Mouse (Mus musculus): ENCODE measurements around the gene Gm4894. TPM values are rescaled to one million over a fixed set of nuclear protein-coding genes. Genes with fewer than 3 reads are reported as not detected.

Gm4894 gene
- polyA plus RNA-seq, 1 experiment from 2014 or later, result not detected

- Histone ChIP-seq H3K36me3 (no peaks in the 10 kb centered on the region), H3K9me3 (no peaks in the 10 kb centered on the region), H3K27ac (no peak overlapping the region), H3K4me3 (no peak overlapping the region), H3K27me3 (ENCODE audit: insufficient read depth, poor library complexity, severe bottlenecking) (no peaks in the 10 kb centered on the region), H3K4me1 (no peaks in the 10 kb centered on the region)
- no peak for DNase-seq (ENCODE audit: low spot score)
- WGBS, result 64% methylated on average over 1 of the region's 1 CpGs
Observed at GRCm38 (mm10) chr9:49295101-49295500, 44.8 kb downstream of the Gm4894 start.

DNA sequence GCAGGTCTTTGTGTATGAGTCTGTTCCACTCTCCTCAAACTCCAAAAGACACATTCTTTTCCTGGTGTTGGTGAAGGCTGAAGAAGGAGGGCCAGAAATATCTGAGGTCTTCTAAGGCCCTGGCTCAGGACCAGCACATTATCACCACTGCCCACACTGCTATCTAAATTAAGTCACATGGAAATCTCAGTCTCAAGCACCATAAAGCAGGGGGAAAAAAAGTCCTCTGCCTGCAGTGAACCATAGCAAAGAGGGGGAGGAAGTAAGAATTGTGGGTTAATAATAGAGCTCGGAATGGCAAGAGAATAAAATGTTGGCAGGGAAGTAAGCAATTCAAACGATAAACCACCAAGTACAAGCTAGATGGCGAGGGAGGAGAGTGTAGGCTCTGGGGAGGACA lies 57.2 kb downstream of the Gm4894 start:
- Histone ChIP-seq H3K27ac (no peak overlapping the region), H3K4me1 (no peaks in the 10 kb centered on the region), H3K36me3 (no peaks in the 10 kb centered on the region), H3K9me3 (no peaks in the 10 kb centered on the region), H3K4me3 (no peak overlapping the region), H3K27me3 (ENCODE audit: insufficient read depth, poor library complexity, severe bottlenecking) (no peaks in the 10 kb centered on the region)
- WGBS, result 66% methylated on average over 3 of the region's 3 CpGs
- no peak for DNase-seq (ENCODE audit: low spot score)

DNA sequence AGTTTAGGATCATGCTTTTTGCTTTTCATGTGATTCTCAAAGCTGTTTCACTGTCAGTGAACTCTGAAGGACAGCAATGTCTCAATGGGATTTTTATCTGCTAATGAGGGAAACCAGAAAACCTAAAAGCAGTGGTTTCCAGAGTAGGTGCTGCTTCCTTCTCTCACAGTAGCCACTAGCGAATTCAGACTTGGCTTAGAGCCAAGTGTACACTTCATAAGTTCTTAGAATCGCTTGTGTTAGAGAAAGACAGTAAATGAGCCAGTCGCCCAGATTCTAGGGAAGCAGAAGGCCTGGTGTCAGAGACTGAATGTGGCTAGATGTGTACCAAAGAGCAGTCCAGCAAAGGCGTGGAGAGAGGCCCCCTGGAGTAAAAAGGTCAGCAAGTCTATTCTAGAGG lies 60.5 kb downstream of the Gm4894 start:
- Histone ChIP-seq H3K36me3 (no peaks in the 10 kb centered on the region), H3K27me3 (ENCODE audit: insufficient read depth, poor library complexity, severe bottlenecking) (no peaks in the 10 kb centered on the region), H3K9me3 (no peaks in the 10 kb centered on the region), H3K4me3 (no peak overlapping the region), H3K4me1 (no peaks in the 10 kb centered on the region), H3K27ac (no peak overlapping the region)
- WGBS, result 61% methylated on average over 4 of the region's 4 CpGs
- no peak for DNase-seq (ENCODE audit: low spot score)

- DNase-seq (ENCODE audit: low spot score), result no peak
Observed at GRCm38 (mm10) chr9:49318638-49319037, 68.3 kb downstream of the Gm4894 start.

More at GRCm38 (mm10) chr9:49318638-49319037, 68.3 kb downstream of the Gm4894 start:
- H3K4me1 ChIP-seq, result no peaks in the 10 kb centered on the region
- no peaks in the 10 kb centered on the region for H3K9me3 ChIP-seq
- H3K27ac ChIP-seq, result no peak overlapping the region
- no peaks in the 10 kb centered on the region for H3K27me3 ChIP-seq (ENCODE audit: insufficient read depth, poor library complexity, severe bottlenecking)
- H3K36me3 ChIP-seq, result no peaks in the 10 kb centered on the region
- H3K4me3 ChIP-seq, result no peak overlapping the region

Other genes starting within 250 kb of the Gm4894 start
- 33.4 and 37.7 TPM in 2 replicates for gene Zw10, start 194.9 kb upstream of the Gm4894 start, polyA plus RNA-seq (2016; fragmentation: Nextera tagmentation; extraction: Ambion mirVana)
- 0.14 and 0.39 TPM in 2 replicates for gene Tmprss5, start 169.3 kb upstream of the Gm4894 start, polyA plus RNA-seq (2016; fragmentation: Nextera tagmentation; extraction: Ambion mirVana)
- gene Drd2, start 90.1 kb downstream of the Gm4894 start, polyA plus RNA-seq (2016; fragmentation: Nextera tagmentation; extraction: Ambion mirVana), result 0.05 TPM in 1 of 2 replicates, not detected in the other
- 0.10 TPM in 1 of 2 replicates, not detected in the other for gene Ankk1, start 176.5 kb downstream of the Gm4894 start, polyA plus RNA-seq (2016; fragmentation: Nextera tagmentation; extraction: Ambion mirVana)
- 2.0 and 2.7 TPM in 2 replicates for gene Ttc12, start 235.7 kb downstream of the Gm4894 start, polyA plus RNA-seq (2016; fragmentation: Nextera tagmentation; extraction: Ambion mirVana)

Measured in heart, embryonic 10.5 days (tissue).